ENCODE assay signal across 15 mouse cellular contexts in the genomic region with DNA sequence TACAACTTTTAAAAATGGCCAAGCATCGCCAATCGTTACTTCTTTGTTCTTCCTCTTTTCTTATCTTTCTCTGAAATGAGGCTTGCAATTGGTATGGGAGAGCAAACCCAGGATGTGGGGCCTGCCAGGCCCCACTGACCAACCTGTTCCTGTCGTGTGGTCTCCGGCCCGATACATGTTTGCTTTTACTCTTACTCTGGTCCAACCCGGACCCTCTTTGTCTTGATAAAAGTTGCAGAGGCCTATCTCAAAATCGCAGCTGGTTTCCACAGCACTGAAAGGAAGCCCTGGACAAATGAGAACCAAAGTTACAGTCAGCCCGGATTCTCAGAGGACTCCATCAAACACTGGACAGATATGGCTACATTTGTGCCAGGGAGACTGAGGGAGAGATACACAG.
DNase-seq lines count a peak whose midpoint lies in the region; ATAC-seq and TF ChIP-seq lines count a peak whose summit lies in the region.
"Had no signal": no experiment of that assay in that cellular context is flagged by ENCODE, and none has a peak within 500 bp of the region (broad histone marks: within the 10 kb centered on the region; RNA-seq: fewer than 3 reads in every experiment).

No protein-coding gene starts in this region.

- no peak overlapping the region for H3K9ac ChIP-seq in intestine, embryonic 14.5 days (ENCODE audit: low read length)
- no peak overlapping the region for H3K9ac ChIP-seq in intestine, postnatal 0 days (ENCODE audit: low read depth, low read length)
- H3K9ac ChIP-seq in stomach, embryonic 14.5 days (replicated peaks; ENCODE audit: low read depth, low read length): no peak overlapping the region
- no peak overlapping the region for H3K9ac ChIP-seq in stomach, postnatal 0 days (ENCODE audit: low read length)
- H3K9ac ChIP-seq in liver, adult 2 months (ENCODE audit: low read depth, low read length): no peak overlapping the region
- H3K9ac ChIP-seq in hindbrain, postnatal 0 days (replicated peaks; ENCODE audit: low read length): no peak overlapping the region
- H3K9ac ChIP-seq: forebrain, postnatal 0 days; hindbrain, embryonic 14.5 days; liver, embryonic 15.5 days; midbrain, embryonic 12.5 days had no signal

- no peak overlapping the region for H3K4me3 ChIP-seq in intestine, embryonic 14.5 days (ENCODE audit: low read depth, low read length)
- no peak overlapping the region for H3K4me3 ChIP-seq in intestine, postnatal 0 days (ENCODE audit: low read depth, low read length)
- H3K4me3 ChIP-seq in stomach, embryonic 14.5 days (ENCODE audit: low read depth, low read length): no peak overlapping the region
- H3K4me3 ChIP-seq in stomach, postnatal 0 days (ENCODE audit: low read depth, low read length): no peak overlapping the region
- H3K4me3 ChIP-seq in liver, adult 2 months (ENCODE audit: insufficient read depth, low read depth, low read length): no peak overlapping the region
- H3K4me3 ChIP-seq in hindbrain, postnatal 0 days (ENCODE audit: low read length): no peak overlapping the region
- H3K4me3 ChIP-seq: liver, embryonic 15.5 days; midbrain, embryonic 12.5 days; myocyte had no signal

- peak overlapping the region; percentile 34; the same call in 1 of the 2 replicates for H3K27ac ChIP-seq in intestine, embryonic 14.5 days (ENCODE audit: low read depth)
- no peak overlapping the region for H3K27ac ChIP-seq in intestine, postnatal 0 days (ENCODE audit: low read depth, low read length)
- peak overlapping the region; percentile 36; the same call in 1 of the 2 replicates for H3K27ac ChIP-seq in stomach, embryonic 14.5 days (ENCODE audit: low read length)
- no peak overlapping the region; the same call in 1 of the 2 replicates for H3K27ac ChIP-seq in stomach, postnatal 0 days (replicated peaks)
- H3K27ac ChIP-seq in liver, adult 2 months (replicated peaks; ENCODE audit: insufficient read depth, low read depth, low read length): peak overlapping the region; percentile 51; the same call in 1 of the 2 replicates
- no peak overlapping the region for H3K27ac ChIP-seq in hindbrain, postnatal 0 days
- H3K27ac ChIP-seq: hindbrain, embryonic 14.5 days; liver, embryonic 15.5 days; midbrain, embryonic 12.5 days had no signal

- no peak for DNase-seq in intestine, embryonic 14.5 days (ENCODE audit: low spot score)
- no peak for DNase-seq in stomach, postnatal 0 days (ENCODE audit: low spot score)
- DNase-seq in liver, adult 2 months (ENCODE audit: extremely low read depth, low read depth, low spot score): no peak
- DNase-seq in hindbrain, postnatal 0 days (ENCODE audit: low spot score): no peak
- no peak for DNase-seq in embryo, embryonic 9.5 days (ENCODE audit: extremely low spot score)
- DNase-seq: cerebellum, adult 2 months; embryo, embryonic 11 days; forebrain, postnatal 0 days had no signal

- H3K4me1 ChIP-seq in intestine, embryonic 14.5 days (replicated peaks; ENCODE audit: control insufficient read depth, insufficient read depth, low read length): peaks cover 2% of the 10 kb centered on the region; the same call in 1 of the 2 replicates
- no peaks in the 10 kb centered on the region for H3K4me1 ChIP-seq in intestine, postnatal 0 days (replicated peaks; ENCODE audit: control insufficient read depth, insufficient read depth, low read length)
- H3K4me1 ChIP-seq in stomach, embryonic 14.5 days (ENCODE audit: control insufficient read depth, insufficient read depth, low read length): peaks cover 21% of the 10 kb centered on the region
- no peaks in the 10 kb centered on the region; the same call in 1 of the 2 replicates for H3K4me1 ChIP-seq in stomach, postnatal 0 days (replicated peaks; ENCODE audit: control insufficient read depth, insufficient read depth)
- H3K4me1 ChIP-seq in liver, adult 2 months (ENCODE audit: control insufficient read depth, insufficient read depth, low read length): peaks cover 2% of the 10 kb centered on the region; the same call in 1 of the 2 replicates
- no peaks in the 10 kb centered on the region for H3K4me1 ChIP-seq in hindbrain, postnatal 0 days (ENCODE audit: insufficient read depth, low read length)
- H3K4me1 ChIP-seq: liver, embryonic 15.5 days; midbrain, embryonic 12.5 days had no signal

- no peak for ATAC-seq in intestine, embryonic 14.5 days (replicated peaks; ENCODE audit: low FRiP score, low TSS enrichment, low read depth)
- no peak for ATAC-seq in intestine, postnatal 0 days
- no peak for ATAC-seq in stomach, embryonic 14.5 days (ENCODE audit: insufficient number of reproducible peaks, insufficient read depth, low FRiP score, low read depth)
- no peak for ATAC-seq in stomach, postnatal 0 days (ENCODE audit: low FRiP score, low TSS enrichment)
- no peak for ATAC-seq in hindbrain, postnatal 0 days
- ATAC-seq: forebrain, postnatal 0 days had no signal

- no peaks in the 10 kb centered on the region for H3K27me3 ChIP-seq in intestine, embryonic 14.5 days (replicated peaks; ENCODE audit: control insufficient read depth, insufficient read depth, low read length)
- no peaks in the 10 kb centered on the region for H3K27me3 ChIP-seq in intestine, postnatal 0 days (replicated peaks; ENCODE audit: control insufficient read depth, insufficient read depth, low read length)
- H3K27me3 ChIP-seq in stomach, embryonic 14.5 days (ENCODE audit: control insufficient read depth, insufficient read depth, low read length): no peaks in the 10 kb centered on the region
- H3K27me3 ChIP-seq in stomach, postnatal 0 days (ENCODE audit: control insufficient read depth, insufficient read depth, low read length): no peaks in the 10 kb centered on the region
- H3K27me3 ChIP-seq in liver, adult 2 months (ENCODE audit: control insufficient read depth, insufficient read depth, low read length): no peaks in the 10 kb centered on the region
- no peaks in the 10 kb centered on the region for H3K27me3 ChIP-seq in hindbrain, postnatal 0 days (ENCODE audit: insufficient read depth, low read length)
- H3K27me3 ChIP-seq: CH12.LX; liver, embryonic 15.5 days; midbrain, embryonic 12.5 days had no signal

- TF ChIP-seq EP300 in stomach, postnatal 0 days (optimal IDR thresholded peaks at IDR 0.05): no peak

- H3K4me2 ChIP-seq in intestine, embryonic 14.5 days (ENCODE audit: low read length): no peak overlapping the region
- no peak overlapping the region for H3K4me2 ChIP-seq in intestine, postnatal 0 days (replicated peaks; ENCODE audit: low read depth)
- no peak overlapping the region for H3K4me2 ChIP-seq in stomach, embryonic 14.5 days (replicated peaks; ENCODE audit: low read depth, low read length)
- H3K4me2 ChIP-seq in stomach, postnatal 0 days (replicated peaks; ENCODE audit: low read depth): no peak overlapping the region
- no peak overlapping the region for H3K4me2 ChIP-seq in hindbrain, postnatal 0 days (ENCODE audit: low read depth, low read length)
- H3K4me2 ChIP-seq: hindbrain, embryonic 14.5 days; liver, embryonic 15.5 days; midbrain, embryonic 12.5 days had no signal

- no peak for TF ChIP-seq POLR2A in liver, adult 2 months (IDR thresholded peaks at IDR 0.05; ENCODE audit: extremely low read depth, insufficient read depth, low read length)

- H3K9me3 ChIP-seq in intestine, embryonic 14.5 days (ENCODE audit: control insufficient read depth, low read length): no peaks in the 10 kb centered on the region
- no peaks in the 10 kb centered on the region for H3K9me3 ChIP-seq in intestine, postnatal 0 days (ENCODE audit: control insufficient read depth)
- peaks cover 4% of the 10 kb centered on the region; the same call in 1 of the 2 replicates for H3K9me3 ChIP-seq in stomach, embryonic 14.5 days (ENCODE audit: control insufficient read depth, low read depth, low read length)
- H3K9me3 ChIP-seq in stomach, postnatal 0 days (ENCODE audit: control insufficient read depth, low read length): no peaks in the 10 kb centered on the region
- no peaks in the 10 kb centered on the region for H3K9me3 ChIP-seq in hindbrain, postnatal 0 days (ENCODE audit: low read length)
- H3K9me3 ChIP-seq: liver, embryonic 15.5 days; midbrain, embryonic 12.5 days had no signal

- no peaks in the 10 kb centered on the region for H3K79me2 ChIP-seq in liver, adult 2 months (ENCODE audit: control insufficient read depth, insufficient read depth, low read length)

- no peak for TF ChIP-seq CTCF in intestine, postnatal 0 days (IDR thresholded peaks at IDR 0.05; ENCODE audit: low read depth)
- no peak for TF ChIP-seq CTCF in stomach, postnatal 0 days (IDR thresholded peaks at IDR 0.05; ENCODE audit: low read depth)
- no peak for TF ChIP-seq CTCF in liver, adult 2 months (IDR thresholded peaks at IDR 0.05; ENCODE audit: low read depth, low read length)
- TF ChIP-seq CTCF in hindbrain, postnatal 0 days (IDR thresholded peaks at IDR 0.05; ENCODE audit: low read depth): no peak

- no peaks in the 10 kb centered on the region for H3K36me3 ChIP-seq in intestine, embryonic 14.5 days (ENCODE audit: control insufficient read depth, insufficient read depth, low read length)
- no peaks in the 10 kb centered on the region for H3K36me3 ChIP-seq in intestine, postnatal 0 days (ENCODE audit: control insufficient read depth, insufficient read depth)
- no peaks in the 10 kb centered on the region for H3K36me3 ChIP-seq in stomach, embryonic 14.5 days (ENCODE audit: control insufficient read depth, insufficient read depth, low read length)
- H3K36me3 ChIP-seq in stomach, postnatal 0 days (ENCODE audit: control insufficient read depth, insufficient read depth, low read length): no peaks in the 10 kb centered on the region
- H3K36me3 ChIP-seq in liver, adult 2 months (ENCODE audit: control insufficient read depth, insufficient read depth, low read length): no peaks in the 10 kb centered on the region
- no peaks in the 10 kb centered on the region for H3K36me3 ChIP-seq in hindbrain, postnatal 0 days (ENCODE audit: insufficient read depth, low read length)
- H3K36me3 ChIP-seq: liver, embryonic 15.5 days; midbrain, embryonic 12.5 days had no signal

- 55% methylated on average over 8 of the region's 8 CpGs for WGBS in intestine, embryonic 14.5 days
- 53% methylated on average over 8 of the region's 8 CpGs for WGBS in intestine, postnatal 0 days
- WGBS in stomach, embryonic 14.5 days: 44% methylated on average over 8 of the region's 8 CpGs
- 44% methylated on average over 8 of the region's 8 CpGs for WGBS in stomach, postnatal 0 days
- WGBS in liver, adult 2 months: 54% methylated on average over 8 of the region's 8 CpGs
- WGBS in hindbrain, postnatal 0 days: 78% methylated on average over 8 of the region's 8 CpGs

Comparison
In these comparisons a context has a peak if more than half of its experiments do, and no peak if none do; other contexts are left out.
1. H3K27ac ChIP-seq: peak in intestine, embryonic 14.5 days (single experiment), stomach, embryonic 14.5 days (single experiment) and liver, adult 2 months (single experiment); none in intestine, postnatal 0 days (single experiment), stomach, postnatal 0 days (single experiment) and hindbrain, postnatal 0 days (single experiment).